Mouse (Mus musculus) inflammation-experienced regulatory T-cells (primary cell): Measurements from ENCODE around the gene Rapgef2. TPM values are rescaled to one million over a fixed set of nuclear protein-coding genes. Genes with fewer than 3 reads are reported as not detected.

Experiments used
- polyA plus RNA-seq, 2 experiments: library from polyadenylated mRNA; unstranded; fragments of 100-300 nt; shearing (Covaris generic); gene quantifications; one replicate each; pipeline ENCODE4 v1.2.1; 2017

Rapgef2 gene
- 10 to 100 TPM; 18.6 to 25.4 TPM for polyA plus RNA-seq

DNA sequence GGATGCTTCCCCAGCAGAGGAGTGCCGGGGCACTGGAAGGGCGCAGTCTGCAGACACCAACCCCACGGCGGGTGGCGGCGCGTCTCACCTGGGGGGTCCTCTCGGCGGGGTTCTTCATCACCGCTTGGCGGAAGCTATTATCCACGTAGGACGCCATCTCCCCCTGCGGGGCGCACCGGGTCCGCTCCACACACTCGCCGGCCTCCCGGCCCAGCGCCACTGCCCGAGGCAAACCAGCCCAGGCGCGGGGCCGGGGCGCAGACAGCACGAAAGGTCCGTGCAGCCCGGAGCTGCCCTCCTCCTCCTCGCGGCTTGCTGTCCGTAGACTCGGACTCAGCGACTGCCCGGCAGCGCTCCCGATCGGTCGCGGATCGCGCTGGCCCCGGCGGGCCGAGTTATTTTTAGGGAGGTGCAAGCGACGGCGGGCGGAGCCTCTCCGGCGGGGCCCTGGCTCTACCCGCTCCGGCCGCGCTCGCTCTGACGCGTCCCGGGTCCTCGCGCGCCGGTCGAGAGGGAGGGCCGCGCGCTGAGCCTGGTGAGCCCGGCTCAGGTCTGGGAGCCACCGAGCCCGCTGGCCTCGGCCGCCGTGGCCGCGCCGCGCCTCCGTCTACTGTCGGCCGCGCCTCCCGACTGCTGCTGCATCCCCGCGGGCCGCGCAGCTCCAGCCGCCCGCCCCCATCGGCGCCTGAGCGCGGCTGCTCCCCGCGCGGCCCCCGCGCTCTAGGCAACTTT is at the start of gene Rapgef2:
Gene Rapgef2 (minus strand): TSS at position 142 of the 732 bp plus-strand sequence.

Other genes with a start within 250 kb of the Rapgef2 start
- under 1 TPM in 1 of 2 experiments, not detected in 1; 0.88 TPM for gene Gm17359, start 50.1 kb upstream of the Rapgef2 start, polyA plus RNA-seq